Mouse (Mus musculus): ENCODE results near the gene Vwa2. TPM values are rescaled to one million over a fixed set of nuclear protein-coding genes. Genes with fewer than 3 reads are reported as not detected.

Vwa2 gene
- polyA plus RNA-seq, 1 experiment from 2014 or later = 16.1 TPM

GRCm38 (mm10) chr19:56959057-56959456 lies 85.0 kb downstream of the Vwa2 start:
- ATAC-seq (ENCODE audit: low FRiP score, low TSS enrichment) = no peak
- no peaks in the 10 kb centered on the region for H3K27me3 ChIP-seq (ENCODE audit: control insufficient read depth, insufficient read depth, low read length)
- H3K27ac ChIP-seq (ENCODE audit: low read depth, low read length) = peak overlapping the region; percentile 24; the same call in 1 of the 2 replicates
- H3K4me3 ChIP-seq (ENCODE audit: low read length) = no peak overlapping the region
- H3K9me3 ChIP-seq (ENCODE audit: control insufficient read depth, low read length) = no peaks in the 10 kb centered on the region
- H3K36me3 ChIP-seq (ENCODE audit: control insufficient read depth, insufficient read depth, low read length) = no peaks in the 10 kb centered on the region
- no peak overlapping the region for H3K9ac ChIP-seq (ENCODE audit: low read depth, low read length)
- WGBS = 92% methylated on average over 2 of the region's 2 CpGs
- no peak overlapping the region for H3K4me2 ChIP-seq (replicated peaks; ENCODE audit: low read depth, low read length)
- no peaks in the 10 kb centered on the region for H3K4me1 ChIP-seq (ENCODE audit: control insufficient read depth, insufficient read depth, low read length)

GRCm38 (mm10) chr19:56959601-56960000 lies 85.6 kb downstream of the Vwa2 start:
- no peak overlapping the region for H3K4me3 ChIP-seq (ENCODE audit: low read length)
- peak overlapping the region; percentile 57; the same call in 1 of the 2 replicates for H3K27ac ChIP-seq (ENCODE audit: low read depth, low read length)
- ATAC-seq (ENCODE audit: low FRiP score, low TSS enrichment) = no peak
- H3K4me1 ChIP-seq (ENCODE audit: control insufficient read depth, insufficient read depth, low read length) = no peaks in the 10 kb centered on the region
- no peak overlapping the region for H3K9ac ChIP-seq (ENCODE audit: low read depth, low read length)
- no peaks in the 10 kb centered on the region for H3K36me3 ChIP-seq (ENCODE audit: control insufficient read depth, insufficient read depth, low read length)
- H3K4me2 ChIP-seq (replicated peaks; ENCODE audit: low read depth, low read length) = no peak overlapping the region
- H3K27me3 ChIP-seq (ENCODE audit: control insufficient read depth, insufficient read depth, low read length) = no peaks in the 10 kb centered on the region
- 65% methylated on average over 3 of the region's 3 CpGs for WGBS
- no peaks in the 10 kb centered on the region for H3K9me3 ChIP-seq (ENCODE audit: control insufficient read depth, low read length)

Other genes with a start within 250 kb of the Vwa2 start
- gene Adrb1, start 152.1 kb upstream of the Vwa2 start, polyA plus RNA-seq (2014; fragmentation: Nextera tagmentation; extraction: Ambion mirVana) = 0.06 and 0.07 TPM in 2 replicates
- gene Ccdc186, start 52.1 kb upstream of the Vwa2 start, polyA plus RNA-seq (2014; fragmentation: Nextera tagmentation; extraction: Ambion mirVana) = 11.4 and 22.9 TPM in 2 replicates
- gene Tdrd1, start 48.0 kb upstream of the Vwa2 start, polyA plus RNA-seq (2014; fragmentation: Nextera tagmentation; extraction: Ambion mirVana) = 0.33 and 1.3 TPM in 2 replicates
- gene Afap1l2, start 134.0 kb downstream of the Vwa2 start, polyA plus RNA-seq (2014; fragmentation: Nextera tagmentation; extraction: Ambion mirVana) = 9.0 and 12.5 TPM in 2 replicates

Data from kidney, embryonic 14.5 days (tissue).